Mouse (Mus musculus): ENCODE measurements around the gene Wbp11.
"Not testable (repeated sequence)": the region's sequence is repeated elsewhere in the genome, so short reads cannot be mapped to it uniquely, and the experiment has no call there.

The Wbp11 gene

GRCm38 (mm10) chr6:136801274-136801673, 26.8 kb downstream of the Wbp11 start:
- no peak for DNase-seq

DNA sequence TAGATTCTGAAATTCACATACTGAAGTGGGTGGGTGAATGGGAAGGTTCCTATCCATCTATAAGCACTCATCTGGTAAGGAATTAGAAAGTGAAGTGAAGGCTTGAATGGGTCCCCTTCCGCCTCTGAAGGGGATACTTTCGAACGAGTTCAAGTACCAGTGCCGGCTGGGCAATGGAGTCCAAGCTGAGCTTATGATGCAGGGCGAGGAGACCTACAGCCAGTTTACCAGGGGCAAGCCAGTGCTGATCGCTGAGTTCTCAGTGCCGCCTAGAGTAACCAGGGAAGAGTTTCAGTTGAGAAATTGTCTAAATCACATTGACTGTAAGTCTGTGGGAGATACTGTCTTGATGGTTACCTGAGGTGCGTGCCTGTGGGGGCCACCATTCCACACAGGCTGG, 27.3 kb downstream of the Wbp11 start:
- DNase-seq = no peak

DNA sequence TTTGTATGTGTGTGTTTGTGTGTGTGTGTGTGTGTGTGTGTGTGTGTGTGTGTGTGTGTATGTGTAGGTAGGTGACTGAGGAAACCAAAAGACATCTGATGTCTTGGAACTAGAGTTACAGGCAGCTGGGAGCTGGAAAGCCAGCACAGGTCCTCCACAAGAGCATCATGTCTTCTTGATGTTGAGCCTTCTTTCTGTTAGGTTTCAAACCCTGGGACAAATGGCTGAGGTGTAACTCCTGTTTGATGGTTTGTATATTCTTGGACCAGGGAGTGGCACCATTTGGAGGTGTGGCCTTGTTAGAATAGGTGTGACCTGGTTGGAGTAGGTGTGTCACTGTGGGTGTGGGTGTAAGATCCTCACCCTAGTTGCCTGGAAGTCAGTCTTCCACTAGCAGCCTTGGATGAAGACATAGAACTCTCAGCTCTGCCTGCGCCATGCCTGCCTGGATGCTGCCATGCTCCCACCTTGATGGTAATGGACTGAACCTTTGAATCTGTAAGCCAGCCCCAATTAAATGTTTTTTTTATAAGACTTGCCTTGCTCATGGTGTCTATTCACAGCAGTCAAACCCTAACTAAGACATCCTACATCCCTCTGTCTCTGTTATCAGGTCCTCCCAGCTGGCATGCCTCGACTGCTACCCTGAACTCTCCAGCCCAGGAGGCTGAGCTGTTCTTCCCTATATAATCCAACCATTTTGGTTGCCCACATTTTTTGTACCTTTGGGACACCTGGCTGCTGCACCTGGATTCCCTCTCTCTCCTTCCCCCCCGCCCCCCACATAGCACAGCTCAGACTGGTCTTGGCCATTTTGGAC, 29.9 kb downstream of the Wbp11 start:
- DNase-seq = not testable (repeated sequence)

DNA sequence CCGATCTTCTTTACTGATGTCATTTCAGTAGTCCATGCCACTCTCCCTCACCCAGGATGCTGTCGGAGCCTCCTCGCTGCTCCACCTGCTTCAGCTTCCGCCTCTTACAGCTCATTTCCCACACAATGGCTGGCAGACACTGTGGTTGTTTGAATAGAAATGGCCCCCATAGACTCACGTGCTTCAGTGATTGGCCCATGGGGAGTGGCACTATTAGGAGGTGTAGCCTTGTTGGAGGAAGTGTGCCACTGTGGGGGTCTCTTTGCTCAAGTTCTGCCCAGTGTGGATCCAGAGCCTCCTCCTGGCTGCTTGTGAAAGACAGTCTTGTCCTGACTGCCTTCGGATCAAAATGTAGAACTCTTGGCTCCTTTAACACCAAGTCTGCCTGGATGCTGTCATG, 32.2 kb downstream of the Wbp11 start:
- DNase-seq = no peak

DNA sequence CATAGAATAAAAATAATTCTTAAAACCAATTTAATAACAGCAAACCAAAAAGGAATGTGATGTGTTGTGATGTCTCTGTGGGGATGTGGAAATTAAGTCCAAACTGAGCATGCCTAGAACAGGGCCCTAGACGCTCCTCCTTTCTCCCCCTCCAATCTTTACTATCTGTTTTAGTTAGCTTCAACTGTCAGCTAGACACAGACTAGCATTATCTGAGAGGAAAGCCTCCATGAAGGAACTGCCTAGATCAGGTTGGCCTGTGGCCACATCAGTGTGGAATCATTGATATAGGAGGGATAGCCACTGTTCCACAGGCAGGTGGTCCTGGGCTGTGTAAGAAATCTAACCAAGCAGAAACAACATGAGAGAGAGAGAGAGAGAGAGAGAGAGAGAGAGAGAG, 32.9 kb downstream of the Wbp11 start:
- no peak for DNase-seq

DNA sequence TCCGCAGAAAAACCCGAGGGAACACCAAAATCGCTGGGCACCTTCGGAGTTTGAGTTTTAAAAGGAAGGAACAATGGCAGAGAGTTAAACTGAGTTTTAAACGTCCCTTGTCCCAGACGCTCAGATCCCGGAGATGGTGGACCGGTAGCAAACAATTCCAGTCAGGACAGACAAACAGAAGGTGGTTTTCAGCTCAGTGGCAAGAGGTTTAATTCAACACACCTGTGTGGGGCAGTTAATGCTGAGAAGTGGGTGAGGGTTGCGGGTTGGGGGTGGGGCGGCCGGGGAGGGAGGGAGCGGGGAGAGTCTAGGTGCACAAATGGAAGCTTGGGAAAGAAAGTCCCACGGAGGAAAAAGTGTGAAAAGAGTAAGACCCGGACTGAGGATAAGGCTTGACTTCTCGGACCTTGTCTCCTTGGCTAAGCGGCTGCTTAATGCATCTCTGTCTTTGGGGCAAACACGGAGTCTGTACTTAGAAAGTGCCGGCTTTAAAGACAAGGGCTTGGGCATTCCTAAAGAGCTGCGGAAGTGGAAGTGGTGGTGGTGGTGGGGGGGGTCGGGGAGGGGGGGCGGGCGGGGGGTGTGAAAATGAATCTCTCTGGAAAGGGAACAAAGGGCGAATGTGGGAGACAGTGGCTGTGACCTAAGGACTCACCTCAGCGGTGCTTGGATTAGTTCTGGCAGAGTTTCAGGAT, 34.1 kb downstream of the Wbp11 start:
- no peak for DNase-seq

GRCm38 (mm10) chr6:136792884-136793758, 34.9 kb downstream of the Wbp11 start:
- DNase-seq = peak; percentile 35

- DNase-seq = no peak
Observed at GRCm38 (mm10) chr6:136789391-136789971, 38.6 kb downstream of the Wbp11 start.

GRCm38 (mm10) chr6:136782761-136783160, 45.3 kb downstream of the Wbp11 start:
- no peak for DNase-seq

- DNase-seq = no peak
Observed at GRCm38 (mm10) chr6:136782146-136782545, 45.9 kb downstream of the Wbp11 start.

DNA sequence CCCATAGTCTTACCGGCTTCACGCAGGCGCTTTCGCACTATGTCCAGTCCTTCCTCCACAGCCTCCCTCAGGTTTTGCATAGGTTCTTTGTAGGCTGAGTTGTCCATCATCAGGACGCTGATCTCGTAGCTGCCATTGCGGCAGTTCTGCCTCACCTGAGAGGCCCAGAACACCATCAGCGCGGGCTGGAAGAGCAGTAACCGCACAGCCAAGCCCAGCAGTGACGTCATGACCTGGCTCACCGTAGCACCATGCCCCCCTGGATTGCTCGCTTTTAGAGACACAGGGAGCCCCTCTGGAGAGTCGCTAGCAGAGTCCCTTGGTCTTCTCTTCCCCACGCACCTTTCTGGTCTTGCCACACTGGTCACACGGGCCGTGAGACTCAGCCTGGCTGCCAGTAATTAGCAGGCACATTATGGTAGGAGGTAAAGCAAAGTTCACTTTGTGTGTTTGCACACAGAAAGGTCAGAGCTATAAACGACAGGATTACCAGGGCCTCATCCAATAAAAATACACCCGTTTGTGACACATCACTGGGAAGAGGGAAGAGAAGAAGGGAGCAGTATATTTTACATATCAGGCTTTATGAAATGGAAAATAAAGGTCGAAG, 46.6 kb downstream of the Wbp11 start, which contains the start of gene Gucy2c:
Gene Gucy2c (minus strand): TSS at position 389 of the 610 bp plus-strand sequence.
- DNase-seq = no peak

GRCm38 (mm10) chr6:136776392-136776791, 51.6 kb downstream of the Wbp11 start:
- no peak for DNase-seq

- DNase-seq = no peak
Observed at GRCm38 (mm10) chr6:136769859-136770258, 58.2 kb downstream of the Wbp11 start.

DNA sequence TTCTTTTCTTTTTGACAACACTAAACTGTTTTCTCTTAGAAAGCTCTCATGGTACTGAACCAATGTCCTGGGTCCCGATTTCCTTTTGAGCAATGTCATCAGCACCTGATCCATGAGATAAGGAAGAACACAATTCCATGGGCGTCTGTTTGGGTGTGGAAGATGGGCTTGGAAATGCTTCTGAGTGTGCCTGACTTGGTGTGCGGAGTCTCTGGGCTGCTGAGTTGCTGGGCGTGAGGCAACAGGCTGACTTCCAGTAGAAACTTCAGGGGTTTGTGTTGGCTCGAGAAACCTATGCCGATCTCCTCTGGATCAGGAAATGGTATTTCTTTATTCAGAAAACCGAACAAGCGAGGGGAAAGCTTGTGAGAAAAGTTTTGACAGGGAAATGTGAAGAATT, 58.9 kb downstream of the Wbp11 start:
- no peak for DNase-seq

GRCm38 (mm10) chr6:136763912-136764311, 64.1 kb downstream of the Wbp11 start:
- DNase-seq = no peak

Data from thymus, postnatal 14 days (tissue).